Mouse (Mus musculus) embryonic facial prominence, embryonic 15.5 days (tissue): Measurements from ENCODE around the gene Tcta. TPM values are rescaled to one million over a fixed set of nuclear protein-coding genes. Genes with fewer than 3 reads are reported as not detected.

Experiments
- ATAC-seq: fragments of 200-750 bp; cut with Nextera tagmentation; 2 replicates; pipeline ENCODE4 v1.8.0; 2017; ENCODE audit warnings: low read depth, moderate TSS enrichment; ENCODE audit not compliant: insufficient number of reproducible peaks, low FRiP score, low TSS enrichment
- H3K27ac ChIP-seq: fragments of 300-500 bp; sonication (generic); replicated peaks from 2 replicates; pipeline ENCODE4 v1.5.1; 2015; ENCODE audit warnings: mild to moderate bottlenecking, inconsistent platforms
- H3K27me3 ChIP-seq: fragments of 300-500 bp; sonication (generic); 2 replicates; pipeline ENCODE4 v1.6.1; 2015; ENCODE audit warnings: inconsistent platforms
- H3K36me3 ChIP-seq: fragments of 300-500 bp; sonication (generic); 2 replicates; pipeline ENCODE4 v1.6.1; 2015; ENCODE audit warnings: mild to moderate bottlenecking, inconsistent platforms
- H3K4me1 ChIP-seq: fragments of 300-500 bp; sonication (generic); 2 replicates; pipeline ENCODE4 v1.6.1; 2015; ENCODE audit warnings: inconsistent platforms
- H3K4me2 ChIP-seq: fragments of 300-500 bp; sonication (generic); replicated peaks from 2 replicates; pipeline ENCODE4 v1.6.1; 2015; ENCODE audit warnings: mild to moderate bottlenecking, inconsistent platforms
- H3K4me3 ChIP-seq: fragments of 300-500 bp; sonication (generic); replicated peaks from 2 replicates; pipeline ENCODE4 v1.5.1; 2015; ENCODE audit warnings: mild to moderate bottlenecking, inconsistent platforms
- H3K9ac ChIP-seq: fragments of 300-500 bp; sonication (generic); 2 replicates; pipeline ENCODE4 v1.6.1; 2015; ENCODE audit warnings: inconsistent platforms
- H3K9me3 ChIP-seq: fragments of 300-500 bp; sonication (generic); replicated peaks from 2 replicates; pipeline ENCODE4 v1.6.1; 2016; ENCODE audit warnings: inconsistent platforms
- WGBS: fragments of 180-500 bp; shearing (Covaris S2); methylation state at CpG from one replicate; pipeline ENCODE4 v1.1.7; 2015; 5-methylcytosine and 5-hydroxymethylcytosine counted together
- polyA plus RNA-seq: library from polyadenylated mRNA; unstranded; fragments of >200 nt; fragmentation: Nextera tagmentation; extraction: Ambion mirVana; gene quantifications from 2 replicates; pipeline ENCODE4 v1.2.1, GENCODE M21; 2015

Tcta gene
- polyA plus RNA-seq, result 41.3 and 51.6 TPM in 2 replicates

DNA sequence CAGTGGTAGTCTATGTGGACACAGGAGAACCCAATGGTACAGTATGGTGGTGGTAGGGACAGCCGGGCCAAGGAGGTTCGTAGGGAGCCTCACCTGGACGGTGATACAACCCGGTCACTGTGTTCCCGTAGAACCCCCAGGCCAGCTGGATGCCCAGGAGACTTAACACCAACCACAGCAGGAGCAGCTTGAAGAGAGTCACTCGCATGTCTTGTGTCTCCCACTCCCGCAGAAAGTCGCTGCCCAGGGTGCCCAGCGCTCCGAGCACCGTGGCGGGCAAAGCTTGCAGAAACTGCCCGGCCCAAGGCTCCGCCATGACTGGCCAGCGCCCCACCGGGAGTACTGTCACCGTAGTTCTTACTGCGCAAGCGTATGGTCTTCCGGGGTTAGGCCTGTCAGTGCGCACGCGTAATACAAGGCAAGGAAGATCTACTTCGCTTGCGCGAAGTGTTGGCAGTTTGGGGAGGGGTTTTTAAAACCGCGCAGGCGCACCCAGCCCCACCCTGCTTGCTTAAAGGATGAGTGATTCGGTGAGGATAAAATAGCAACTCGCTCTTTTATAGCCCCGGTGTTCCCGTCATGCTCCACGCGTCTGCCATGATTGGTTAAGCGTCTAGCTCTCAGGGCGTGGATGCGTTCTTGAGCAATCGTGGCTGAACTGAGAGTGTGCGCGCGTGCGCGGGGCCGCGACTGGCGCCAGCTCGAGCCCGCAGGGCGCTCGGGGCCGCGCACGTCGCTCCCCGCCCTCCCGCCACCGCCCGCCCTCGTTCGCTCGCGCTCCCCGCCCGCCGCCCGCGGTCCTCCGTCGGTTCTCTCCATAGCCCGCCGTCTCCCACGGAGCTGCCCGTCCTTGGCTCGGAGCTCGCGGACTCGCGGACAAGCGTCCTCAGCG is at the start of gene Tcta, which contains the start of gene Rhoa:
Gene Tcta, minus strand, starts transcription at position 532 of the 892 bp plus-strand sequence.
Gene Rhoa, plus strand, starts transcription at position 501 of the 892 bp plus-strand sequence.
- peak within 1 kb of the TSS; percentile 96 for H3K4me3 ChIP-seq
- peak within 1 kb of the TSS; percentile 72 for H3K4me2 ChIP-seq
- peaks cover 23% of the 10 kb centered on the region for H3K36me3 ChIP-seq

DNA sequence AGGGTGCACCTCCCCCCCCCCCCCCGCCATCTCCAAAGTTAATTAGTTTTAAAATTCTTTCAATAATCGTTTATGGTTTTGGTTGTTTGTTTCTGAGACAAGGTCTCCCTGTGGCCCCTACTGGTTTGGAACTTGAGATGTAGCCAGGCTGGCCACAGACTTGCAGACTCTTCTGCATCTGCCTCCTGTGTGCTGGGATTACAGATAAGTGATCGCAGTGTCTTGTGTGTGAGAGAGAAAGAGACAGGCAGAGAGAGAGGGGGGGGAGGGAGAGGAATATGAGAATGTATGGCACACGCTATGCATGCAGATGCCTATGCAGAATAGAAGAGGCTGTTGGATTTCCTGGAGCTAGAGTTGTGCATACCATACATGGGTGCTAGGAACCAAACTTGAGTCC is 43.8 kb upstream of the Tcta start:
- no peak for ATAC-seq
- H3K4me2 ChIP-seq, result no peak overlapping the region
- WGBS, result 84% methylated on average over 4 of the region's 4 CpGs

More for the DNA sequence above, at the start of gene Tcta, which contains the start of gene Rhoa:
- Histone ChIP-seq H3K9ac (peak within 1 kb of the TSS; percentile 97), H3K4me1 (peaks cover 28% of the 10 kb centered on the region), H3K27me3 (no peaks in the 10 kb centered on the region), H3K27ac (peak within 1 kb of the TSS; percentile 100), H3K9me3 (no peaks in the 10 kb centered on the region)
- peak; percentile 98 for ATAC-seq
- WGBS, result under 1% methylated on average over 81 of the region's 81 CpGs

DNA sequence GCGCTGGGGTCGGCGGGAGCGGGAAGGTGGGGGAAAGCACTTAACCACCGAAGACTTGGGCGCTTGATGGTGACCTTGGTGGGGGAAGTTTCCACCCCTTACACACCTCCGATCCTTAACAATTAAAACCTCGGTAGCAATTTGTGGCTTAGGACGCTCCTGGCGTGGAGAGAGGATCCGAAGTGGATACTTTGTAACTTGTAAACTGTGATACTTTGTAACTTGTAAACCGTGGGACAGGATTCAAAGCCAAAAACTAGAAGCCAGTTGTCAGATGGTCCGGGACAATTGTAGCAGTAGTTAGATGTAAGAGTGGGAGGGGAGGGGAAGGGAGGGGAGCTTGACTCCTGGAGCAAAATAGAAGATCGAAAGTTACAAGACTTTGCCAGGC is 42.3 kb upstream of the Tcta start:
- H3K36me3 ChIP-seq, result peaks cover 32% of the 10 kb centered on the region
- H3K4me1 ChIP-seq, result peaks cover 20% of the 10 kb centered on the region
- ATAC-seq, result no peak
- no peaks in the 10 kb centered on the region for H3K27me3 ChIP-seq
- 4% methylated on average over 14 of the region's 14 CpGs for WGBS
- H3K4me2 ChIP-seq, result peak overlapping the region; percentile 56
- H3K9ac ChIP-seq, result peak overlapping the region; percentile 77
- H3K4me3 ChIP-seq, result peak overlapping the region; percentile 88
- H3K9me3 ChIP-seq, result no peaks in the 10 kb centered on the region
- H3K27ac ChIP-seq, result peak overlapping the region; percentile 97

More for the DNA sequence above, 43.8 kb upstream of the Tcta start:
- Histone ChIP-seq H3K36me3 (peaks cover 47% of the 10 kb centered on the region), H3K27ac (no peak overlapping the region), H3K4me3 (no peak overlapping the region), H3K9ac (no peak overlapping the region), H3K4me1 (peaks cover 20% of the 10 kb centered on the region), H3K9me3 (no peaks in the 10 kb centered on the region), H3K27me3 (no peaks in the 10 kb centered on the region)

DNA sequence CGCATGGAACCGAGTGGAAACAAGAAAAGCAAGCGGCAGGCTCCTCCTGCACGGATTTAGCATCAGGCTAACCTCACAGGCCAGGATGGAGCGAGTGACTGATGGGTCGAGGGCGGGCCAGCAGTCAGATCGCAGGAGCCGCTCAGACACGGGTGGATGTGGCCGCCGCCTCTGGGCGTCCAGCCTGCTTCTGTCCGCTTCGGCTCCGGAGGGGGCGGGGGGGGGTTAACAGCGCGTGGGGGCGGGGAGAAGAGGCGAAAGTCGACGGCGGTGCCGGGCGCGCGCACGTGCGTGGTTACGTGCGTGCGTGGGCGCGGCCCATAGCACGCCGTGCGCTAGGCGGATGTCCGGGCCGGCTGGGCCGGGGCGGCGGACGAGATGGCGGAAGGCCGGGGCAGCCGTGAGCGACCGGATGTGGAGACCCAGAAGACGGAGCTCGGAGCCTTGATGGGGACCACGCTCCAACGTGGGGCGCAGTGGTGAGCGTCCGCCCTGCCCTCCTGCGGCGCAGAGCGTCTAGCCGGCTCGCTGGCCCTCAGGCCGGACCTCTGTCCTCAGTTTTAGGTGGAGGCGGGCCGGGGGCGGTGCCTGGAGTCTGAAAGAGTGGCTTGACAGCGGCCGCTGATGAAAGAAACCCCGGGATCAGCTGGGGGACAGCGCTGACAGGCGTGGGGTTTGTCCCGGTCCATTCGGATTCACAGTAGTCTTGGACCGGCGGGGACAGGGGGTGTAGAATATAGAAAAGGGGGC is 41.8 kb upstream of the Tcta start, which contains the start of gene Usp4:
Gene Usp4, plus strand, starts transcription at position 314 of the 750 bp plus-strand sequence.
- H3K4me3 ChIP-seq, result peak within 1 kb of the TSS; percentile 88
- H3K9ac ChIP-seq, result peak within 1 kb of the TSS; percentile 77
- WGBS, result under 1% methylated on average over 74 of the region's 75 CpGs

DNA sequence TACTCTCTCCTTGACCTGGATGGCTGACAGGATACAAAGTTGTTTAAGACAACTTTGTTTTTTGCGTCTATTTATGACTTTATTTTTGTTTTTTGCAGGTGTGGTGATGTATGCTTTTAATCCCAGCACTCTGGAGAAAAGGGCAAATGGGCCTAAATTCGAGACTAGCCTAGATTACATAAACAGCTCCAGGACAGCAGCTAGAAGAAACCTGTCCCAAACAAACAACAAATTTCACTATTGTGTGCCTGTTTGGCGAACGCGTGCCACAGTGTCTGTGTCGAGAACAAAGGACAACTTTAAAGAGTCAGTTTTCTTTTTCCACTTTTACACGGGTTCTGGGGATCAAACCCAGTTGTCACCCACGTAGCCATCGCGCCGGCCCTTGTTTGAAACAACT is 41.1 kb upstream of the Tcta start:
- peak overlapping the region; percentile 97 for H3K27ac ChIP-seq
- H3K9ac ChIP-seq, result peak overlapping the region; percentile 77
- no peaks in the 10 kb centered on the region for H3K27me3 ChIP-seq
- H3K36me3 ChIP-seq, result peaks cover 20% of the 10 kb centered on the region
- no peaks in the 10 kb centered on the region for H3K9me3 ChIP-seq
- peak overlapping the region; percentile 88 for H3K4me3 ChIP-seq
- H3K4me1 ChIP-seq, result peaks cover 24% of the 10 kb centered on the region
- no peak for ATAC-seq
- peak overlapping the region; percentile 56 for H3K4me2 ChIP-seq
- WGBS, result 5% methylated on average over 11 of the region's 11 CpGs

More for the DNA sequence above, 41.8 kb upstream of the Tcta start, which contains the start of gene Usp4:
- H3K4me2 ChIP-seq, result peak within 1 kb of the TSS; percentile 56
- H3K27me3 ChIP-seq, result no peaks in the 10 kb centered on the region
- peak; percentile 94 for ATAC-seq
- peak within 1 kb of the TSS; percentile 97 for H3K27ac ChIP-seq
- no peaks in the 10 kb centered on the region for H3K9me3 ChIP-seq
- peaks cover 20% of the 10 kb centered on the region for H3K4me1 ChIP-seq
- H3K36me3 ChIP-seq, result peaks cover 27% of the 10 kb centered on the region

DNA sequence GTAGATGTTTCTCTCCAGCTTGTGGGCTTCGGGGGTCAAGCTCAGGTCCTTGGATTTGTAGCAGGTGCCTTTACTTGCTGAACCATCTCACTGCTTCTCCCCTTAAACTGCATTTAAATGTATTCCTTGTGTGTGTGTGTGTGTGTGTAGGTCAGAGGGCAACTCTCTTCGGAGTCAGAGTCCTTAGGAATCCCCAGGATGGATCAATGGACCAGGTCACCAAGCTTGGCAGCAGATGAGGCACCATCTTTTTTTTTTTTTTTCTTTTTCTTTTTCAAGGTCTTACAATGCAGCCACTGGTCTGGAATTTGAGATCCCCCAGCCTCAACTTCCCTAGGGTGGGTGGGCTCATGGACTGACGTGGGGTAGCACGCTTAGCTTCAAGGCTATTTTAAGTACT is 38.5 kb upstream of the Tcta start:
- Histone ChIP-seq H3K9me3 (no peaks in the 10 kb centered on the region), H3K36me3 (no peaks in the 10 kb centered on the region), H3K27ac (no peak overlapping the region), H3K4me3 (no peak overlapping the region), H3K4me1 (peaks cover 41% of the 10 kb centered on the region), H3K9ac (no peak overlapping the region), H3K4me2 (no peak overlapping the region), H3K27me3 (no peaks in the 10 kb centered on the region)
- 77% methylated on average over 4 of the region's 4 CpGs for WGBS
- ATAC-seq, result no peak

DNA sequence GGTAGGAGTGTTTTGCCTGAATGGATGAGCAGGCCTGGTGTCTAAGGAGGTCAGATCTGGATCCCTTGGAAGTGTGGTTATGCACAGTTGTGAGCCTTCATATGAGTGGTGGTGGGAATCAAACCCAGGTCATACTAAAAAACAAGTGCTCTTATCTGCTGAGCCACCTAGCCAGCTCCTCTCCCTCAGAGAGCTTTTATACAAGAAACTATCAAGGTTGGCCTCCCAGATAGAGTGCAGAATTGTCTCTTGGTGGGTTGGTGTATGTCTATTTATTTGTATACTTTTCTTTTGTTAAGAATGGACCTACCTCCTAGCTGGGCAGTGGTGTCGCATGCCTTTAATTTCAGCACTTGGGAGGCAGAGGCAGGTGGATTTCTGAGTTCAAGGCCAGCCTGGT is 37.9 kb upstream of the Tcta start:
- Histone ChIP-seq H3K4me3 (no peak overlapping the region), H3K9ac (no peak overlapping the region), H3K36me3 (no peaks in the 10 kb centered on the region), H3K4me1 (peaks cover 35% of the 10 kb centered on the region), H3K27me3 (no peaks in the 10 kb centered on the region), H3K4me2 (no peak overlapping the region), H3K27ac (no peak overlapping the region), H3K9me3 (no peaks in the 10 kb centered on the region)
- 97% methylated on average over 1 of the region's 1 CpGs for WGBS
- ATAC-seq, result no peak

DNA sequence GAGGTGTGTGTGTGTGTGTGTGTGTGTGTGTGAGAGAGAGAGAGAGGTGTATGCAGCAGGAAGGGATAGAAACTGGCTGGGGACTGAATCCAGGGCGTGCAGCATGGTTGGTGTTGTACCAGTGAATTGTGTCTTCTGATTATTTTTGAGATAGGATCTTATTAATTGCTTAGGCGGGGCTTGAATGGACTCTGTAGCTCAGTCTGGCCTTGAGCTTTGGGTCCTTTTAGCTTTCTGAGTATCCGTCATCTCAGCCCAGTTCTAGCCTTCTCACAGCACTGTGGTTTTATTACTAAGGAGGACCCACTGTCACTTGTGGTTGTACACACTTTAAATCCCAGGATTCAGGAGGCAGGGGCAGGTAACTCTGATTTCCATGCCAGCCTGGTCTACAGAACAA is 37.4 kb upstream of the Tcta start:
- 74% methylated on average over 3 of the region's 3 CpGs for WGBS
- Histone ChIP-seq H3K4me2 (no peak overlapping the region), H3K9ac (no peak overlapping the region), H3K9me3 (no peaks in the 10 kb centered on the region), H3K4me3 (no peak overlapping the region), H3K4me1 (peaks cover 34% of the 10 kb centered on the region), H3K36me3 (no peaks in the 10 kb centered on the region), H3K27ac (no peak overlapping the region), H3K27me3 (no peaks in the 10 kb centered on the region)
- no peak for ATAC-seq

DNA sequence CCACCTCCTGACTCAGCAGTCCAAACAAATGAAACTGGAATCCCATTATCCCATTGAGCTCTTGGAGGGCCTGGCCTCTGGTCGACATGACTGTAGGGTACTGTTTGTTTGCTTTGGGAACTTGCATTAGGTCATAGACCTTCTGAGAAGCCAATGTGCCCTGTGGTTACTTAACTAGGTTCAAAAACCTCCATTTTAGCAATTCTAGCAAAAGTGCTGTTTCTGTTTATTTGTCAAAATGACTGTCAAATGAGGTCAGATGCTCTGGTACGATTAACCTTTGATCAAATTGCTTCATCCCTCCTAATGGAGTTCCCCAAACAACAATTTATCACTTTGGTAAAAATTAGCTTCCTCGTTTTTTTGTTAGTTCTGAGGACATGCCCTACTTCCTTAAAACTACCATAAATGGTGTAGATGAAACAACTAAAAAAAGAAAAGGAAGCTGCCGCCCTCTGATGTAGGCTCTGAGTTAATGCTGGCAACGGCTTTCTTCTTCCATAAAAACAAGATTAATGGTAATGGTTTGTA is 36.4 kb upstream of the Tcta start:
- Histone ChIP-seq H3K4me3 (no peak overlapping the region), H3K4me1 (peaks cover 42% of the 10 kb centered on the region), H3K27me3 (no peaks in the 10 kb centered on the region), H3K9me3 (no peaks in the 10 kb centered on the region), H3K4me2 (no peak overlapping the region), H3K36me3 (0 out of 2 replicates have a peak, but pooled peaks cover 5% of the 10 kb centered on the region), H3K27ac (peak overlapping the region; percentile 52; the same call in 1 of the 2 replicates), H3K9ac (no peak overlapping the region)
- ATAC-seq, result no peak
- 42% methylated on average over 5 of the region's 5 CpGs for WGBS

DNA sequence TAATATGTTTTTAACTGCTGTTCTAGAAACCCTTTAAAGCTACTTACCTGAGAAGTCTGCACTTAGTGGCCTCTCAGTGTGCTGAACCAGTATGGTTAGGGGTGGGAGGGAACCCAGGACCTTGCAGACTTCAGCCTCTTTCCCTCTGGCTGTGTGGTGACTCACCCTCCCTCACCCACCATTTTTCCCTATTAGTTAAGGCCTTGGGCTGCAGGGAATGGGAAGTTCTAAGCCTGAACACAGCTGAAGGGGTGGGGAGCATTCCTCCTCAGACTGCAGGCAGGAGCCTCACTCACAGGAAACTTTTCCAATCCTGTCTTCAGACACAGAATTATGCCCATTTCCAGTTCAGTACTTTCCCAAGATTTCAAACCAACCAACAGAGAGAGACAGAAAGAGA is 35.8 kb upstream of the Tcta start:
- Histone ChIP-seq H3K4me3 (no peak overlapping the region), H3K27ac (peak overlapping the region; percentile 52; the same call in 1 of the 2 replicates), H3K27me3 (no peaks in the 10 kb centered on the region), H3K9me3 (no peaks in the 10 kb centered on the region), H3K4me2 (no peak overlapping the region), H3K9ac (no peak overlapping the region), H3K4me1 (peaks cover 42% of the 10 kb centered on the region), H3K36me3 (0 out of 2 replicates have a peak, but pooled peaks cover 5% of the 10 kb centered on the region)
- ATAC-seq, result no peak

DNA sequence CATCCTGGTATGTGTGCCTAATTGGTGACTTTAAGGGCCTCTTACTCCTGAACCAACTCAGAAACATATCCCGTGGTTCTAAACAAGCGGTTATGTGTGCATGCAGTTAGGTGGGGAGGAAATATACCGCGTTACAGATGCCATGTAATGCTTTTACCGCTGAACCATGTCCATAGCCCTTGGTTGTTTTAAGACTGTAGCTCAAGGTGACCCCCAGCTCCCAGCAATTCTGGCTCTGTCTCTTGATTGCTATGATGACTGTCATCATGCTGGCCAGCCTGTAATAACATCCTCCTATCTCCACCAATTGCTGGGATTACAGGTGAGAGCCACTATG is 35.1 kb upstream of the Tcta start:
- Histone ChIP-seq H3K9ac (no peak overlapping the region), H3K4me3 (0 out of 2 replicates have a peak overlapping the region, but pooled peaks have one; percentile 1), H3K4me1 (peaks cover 40% of the 10 kb centered on the region), H3K9me3 (no peaks in the 10 kb centered on the region), H3K36me3 (peaks cover 7% of the 10 kb centered on the region; the same call in 1 of the 2 replicates), H3K27ac (peak overlapping the region; percentile 98; the same call in 1 of the 2 replicates), H3K4me2 (peak overlapping the region; percentile 77; the same call in 1 of the 2 replicates), H3K27me3 (no peaks in the 10 kb centered on the region)
- ATAC-seq, result no peak
- WGBS, result 81% methylated on average over 5 of the region's 5 CpGs
